Mouse (Mus musculus): ENCODE measurements around the gene Syngr1. TPM values are rescaled to one million over a fixed set of nuclear protein-coding genes. Genes with fewer than 3 reads are reported as not detected.

The Syngr1 gene
- polyA plus RNA-seq, 1 experiment from 2014 or later = 10.5 TPM

DNA sequence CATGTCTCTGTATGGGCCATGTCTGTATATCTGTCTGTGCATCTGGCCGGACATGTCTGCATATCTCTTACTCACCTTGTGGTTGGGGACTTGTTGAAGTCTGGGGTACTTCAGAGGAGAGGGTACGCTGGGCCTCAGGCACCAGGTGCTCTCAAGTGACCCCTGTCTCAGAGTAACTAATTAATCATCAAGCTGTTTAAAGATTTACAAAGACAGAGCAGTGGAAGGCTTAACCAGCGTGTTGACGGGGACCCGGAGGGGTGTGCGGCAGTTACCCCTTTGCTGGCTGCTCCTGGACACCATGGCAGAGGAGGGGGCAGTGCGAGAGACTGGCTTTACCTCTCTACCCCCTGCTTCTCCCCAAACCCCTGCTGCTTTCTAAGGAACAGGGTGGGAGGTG, 31.5 kb upstream of the Syngr1 start:
- no peak overlapping the region for H3K27ac ChIP-seq
- H3K27me3 ChIP-seq (ENCODE audit: poor library complexity, severe bottlenecking) = no peaks in the 10 kb centered on the region
- no peak overlapping the region for H3K4me3 ChIP-seq
- 90% methylated on average over 7 of the region's 7 CpGs for WGBS
- peaks cover 40% of the 10 kb centered on the region for H3K4me1 ChIP-seq
- no peaks in the 10 kb centered on the region for H3K9me3 ChIP-seq
- H3K36me3 ChIP-seq (replicated peaks) = no peaks in the 10 kb centered on the region
- no peak for DNase-seq (ENCODE audit: extremely low spot score, low spot score)

DNA sequence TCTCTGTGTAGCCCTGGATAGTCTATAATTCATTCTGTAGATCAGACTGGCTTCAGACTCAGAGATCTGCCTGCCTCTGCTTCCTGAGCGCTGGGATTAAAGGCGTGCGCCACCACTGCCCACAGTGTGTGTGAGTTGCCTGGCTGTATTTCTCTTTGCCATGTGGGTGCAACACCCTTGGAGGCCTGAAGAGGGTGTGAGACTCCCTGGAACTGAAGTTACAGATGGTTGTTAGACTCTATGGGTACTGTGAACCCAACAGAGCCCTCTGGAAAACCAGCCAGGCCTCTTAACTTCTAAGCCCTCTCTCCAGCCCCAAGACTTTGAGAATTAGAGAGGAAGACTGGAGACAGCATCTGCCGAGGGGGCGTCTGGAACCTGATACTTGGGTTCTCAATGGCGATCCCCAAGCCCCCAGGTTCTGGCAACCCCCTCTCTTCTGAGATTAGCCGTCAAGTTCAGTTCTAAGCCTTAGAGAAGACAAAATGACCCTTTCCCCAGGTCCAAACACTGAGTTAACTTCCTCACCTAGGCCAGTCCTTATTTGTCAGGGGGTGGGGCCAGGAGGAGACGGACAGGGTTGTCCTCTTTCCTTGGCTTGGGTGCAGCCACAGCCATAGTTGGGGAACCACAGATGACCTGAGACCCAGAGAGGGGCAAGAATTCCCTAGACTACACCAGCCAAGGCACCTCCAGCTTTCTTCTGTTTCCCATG, 30.6 kb upstream of the Syngr1 start:
- WGBS = 94% methylated on average over 8 of the region's 8 CpGs
- H3K27ac ChIP-seq = no peak overlapping the region
- no peaks in the 10 kb centered on the region for H3K36me3 ChIP-seq (replicated peaks)
- H3K27me3 ChIP-seq (ENCODE audit: poor library complexity, severe bottlenecking) = no peaks in the 10 kb centered on the region
- no peak for DNase-seq (ENCODE audit: extremely low spot score, low spot score)
- H3K4me3 ChIP-seq = no peak overlapping the region
- no peaks in the 10 kb centered on the region for H3K9me3 ChIP-seq
- peaks cover 37% of the 10 kb centered on the region for H3K4me1 ChIP-seq

- no peak overlapping the region for H3K4me3 ChIP-seq
- no peak overlapping the region for H3K27ac ChIP-seq
- peaks cover 31% of the 10 kb centered on the region for H3K4me1 ChIP-seq
- no peaks in the 10 kb centered on the region for H3K36me3 ChIP-seq (replicated peaks)
- no peaks in the 10 kb centered on the region for H3K9me3 ChIP-seq
- H3K27me3 ChIP-seq (ENCODE audit: poor library complexity, severe bottlenecking) = no peaks in the 10 kb centered on the region
- DNase-seq (ENCODE audit: extremely low spot score, low spot score) = no peak
- WGBS = 90% methylated on average over 4 of the region's 4 CpGs
These were observed 30.0 kb upstream of the Syngr1 start for GRCm38 (mm10) chr15:80061071-80061550.

DNA sequence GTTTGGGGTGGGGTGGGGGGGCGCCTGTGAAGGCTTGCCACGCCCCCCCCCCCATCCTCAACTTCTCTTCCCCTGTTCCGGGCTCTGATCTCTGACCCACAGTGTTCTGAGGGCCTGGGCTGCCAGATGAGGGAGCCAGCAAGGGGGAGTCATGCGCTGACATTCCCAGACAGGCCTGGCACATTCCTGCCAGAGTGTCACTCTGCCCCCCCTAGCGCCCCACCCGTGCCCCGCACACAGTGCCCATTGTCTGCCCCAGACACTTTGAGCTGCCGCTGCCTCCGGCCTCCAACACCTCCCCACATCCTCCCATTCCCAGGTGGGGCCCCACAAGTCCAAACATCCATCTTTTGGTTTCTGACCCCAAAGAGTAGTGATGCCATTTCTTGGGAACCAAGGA, 28.8 kb upstream of the Syngr1 start:
- WGBS = 75% methylated on average over 8 of the region's 9 CpGs
- H3K27me3 ChIP-seq (ENCODE audit: poor library complexity, severe bottlenecking) = no peaks in the 10 kb centered on the region
- H3K27ac ChIP-seq = no peak overlapping the region
- H3K4me1 ChIP-seq = peaks cover 26% of the 10 kb centered on the region
- H3K9me3 ChIP-seq = no peaks in the 10 kb centered on the region
- no peak overlapping the region for H3K4me3 ChIP-seq
- DNase-seq (ENCODE audit: extremely low spot score, low spot score) = no peak
- H3K36me3 ChIP-seq (replicated peaks) = no peaks in the 10 kb centered on the region

DNA sequence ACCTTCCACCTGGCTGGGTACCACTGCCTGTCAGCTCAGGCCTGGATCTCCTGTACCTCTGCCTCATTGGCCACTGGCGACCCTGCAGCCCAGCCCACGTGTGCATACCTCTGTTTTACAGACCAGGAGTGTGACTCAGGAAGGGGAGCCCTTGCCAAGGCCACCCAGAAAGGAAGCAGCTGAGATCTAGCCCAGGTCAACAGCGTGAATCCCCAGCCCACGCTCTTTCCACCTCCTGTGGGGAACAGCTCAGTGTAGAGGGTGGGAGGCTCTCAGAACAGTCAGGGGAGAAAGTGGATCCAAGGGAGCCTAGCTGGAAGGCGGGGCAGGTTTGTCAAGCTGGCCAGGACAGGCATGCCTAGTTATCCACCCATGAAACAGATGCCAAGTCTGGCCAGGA, 28.3 kb upstream of the Syngr1 start:
- Histone ChIP-seq H3K9me3 (no peaks in the 10 kb centered on the region), H3K27ac (no peak overlapping the region), H3K4me1 (peaks cover 30% of the 10 kb centered on the region), H3K27me3 (ENCODE audit: poor library complexity, severe bottlenecking) (no peaks in the 10 kb centered on the region), H3K4me3 (no peak overlapping the region), H3K36me3 (replicated peaks) (no peaks in the 10 kb centered on the region)
- WGBS = 38% methylated on average over 5 of the region's 5 CpGs
- DNase-seq (ENCODE audit: extremely low spot score, low spot score) = no peak

- Histone ChIP-seq H3K27me3 (ENCODE audit: poor library complexity, severe bottlenecking) (no peaks in the 10 kb centered on the region), H3K27ac (no peak overlapping the region), H3K4me3 (no peak overlapping the region), H3K9me3 (no peaks in the 10 kb centered on the region), H3K4me1 (peaks cover 31% of the 10 kb centered on the region), H3K36me3 (replicated peaks) (no peaks in the 10 kb centered on the region)
- WGBS = 72% methylated on average over 5 of the region's 5 CpGs
- no peak for DNase-seq (ENCODE audit: extremely low spot score, low spot score)
These were observed 26.2 kb upstream of the Syngr1 start for GRCm38 (mm10) chr15:80064965-80065364.

DNA sequence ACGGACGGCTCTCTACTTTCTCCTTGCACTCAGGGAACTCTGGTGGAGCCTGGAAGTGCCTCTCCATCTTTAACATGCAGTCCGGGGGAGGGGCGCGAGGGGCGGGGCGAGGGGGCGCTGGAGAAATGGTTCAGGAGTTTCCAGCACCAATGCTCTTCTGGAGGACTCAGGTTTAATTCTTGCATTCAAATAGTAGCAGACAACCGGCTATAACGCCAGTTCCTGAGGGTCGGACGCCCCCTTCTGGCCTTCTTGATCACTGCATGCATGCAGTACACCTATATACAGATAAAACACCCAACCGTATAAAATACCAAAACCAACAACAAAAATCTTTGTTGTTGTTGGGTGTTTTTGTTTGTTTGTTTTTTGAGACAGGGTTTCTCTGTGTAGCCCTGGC, 25.7 kb upstream of the Syngr1 start:
- Histone ChIP-seq H3K4me3 (no peak overlapping the region), H3K27ac (no peak overlapping the region), H3K9me3 (no peaks in the 10 kb centered on the region), H3K36me3 (replicated peaks) (no peaks in the 10 kb centered on the region), H3K4me1 (peaks cover 35% of the 10 kb centered on the region), H3K27me3 (ENCODE audit: poor library complexity, severe bottlenecking) (no peaks in the 10 kb centered on the region)
- DNase-seq (ENCODE audit: extremely low spot score, low spot score) = peak; percentile 46
- 13% methylated on average over 13 of the region's 13 CpGs for WGBS

DNA sequence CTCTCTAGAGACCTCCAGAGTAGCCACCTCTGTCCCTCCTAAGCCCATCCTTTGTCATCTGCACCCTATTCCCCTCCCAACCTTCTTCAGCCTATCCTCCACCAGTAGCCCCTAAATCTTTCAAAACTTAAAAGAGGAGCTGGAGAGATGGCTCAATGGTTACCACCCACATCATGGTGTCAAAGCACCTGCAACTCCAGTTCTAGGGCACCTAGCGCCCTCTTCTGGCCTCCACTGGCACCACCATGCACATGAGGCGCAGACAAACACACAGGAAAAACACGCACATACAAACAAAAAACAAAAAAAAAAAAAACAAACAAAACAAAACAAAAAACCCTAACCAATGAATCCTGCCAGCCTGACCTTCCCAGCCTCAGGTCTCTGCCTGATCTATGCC, 24.6 kb upstream of the Syngr1 start:
- no peaks in the 10 kb centered on the region for H3K36me3 ChIP-seq (replicated peaks)
- no peak overlapping the region for H3K4me3 ChIP-seq
- no peak for DNase-seq (ENCODE audit: extremely low spot score, low spot score)
- H3K9me3 ChIP-seq = no peaks in the 10 kb centered on the region
- 59% methylated on average over 3 of the region's 3 CpGs for WGBS
- no peaks in the 10 kb centered on the region for H3K27me3 ChIP-seq (ENCODE audit: poor library complexity, severe bottlenecking)
- no peak overlapping the region for H3K27ac ChIP-seq
- H3K4me1 ChIP-seq = peaks cover 35% of the 10 kb centered on the region

GRCm38 (mm10) chr15:80069171-80069570, 22.0 kb upstream of the Syngr1 start:
- H3K27me3 ChIP-seq (ENCODE audit: poor library complexity, severe bottlenecking) = no peaks in the 10 kb centered on the region
- WGBS = 60% methylated on average over 4 of the region's 4 CpGs
- DNase-seq (ENCODE audit: extremely low spot score, low spot score) = no peak
- peaks cover 26% of the 10 kb centered on the region for H3K4me1 ChIP-seq
- no peak overlapping the region for H3K4me3 ChIP-seq
- no peaks in the 10 kb centered on the region for H3K36me3 ChIP-seq (replicated peaks)
- H3K27ac ChIP-seq = no peak overlapping the region
- H3K9me3 ChIP-seq = no peaks in the 10 kb centered on the region

DNA sequence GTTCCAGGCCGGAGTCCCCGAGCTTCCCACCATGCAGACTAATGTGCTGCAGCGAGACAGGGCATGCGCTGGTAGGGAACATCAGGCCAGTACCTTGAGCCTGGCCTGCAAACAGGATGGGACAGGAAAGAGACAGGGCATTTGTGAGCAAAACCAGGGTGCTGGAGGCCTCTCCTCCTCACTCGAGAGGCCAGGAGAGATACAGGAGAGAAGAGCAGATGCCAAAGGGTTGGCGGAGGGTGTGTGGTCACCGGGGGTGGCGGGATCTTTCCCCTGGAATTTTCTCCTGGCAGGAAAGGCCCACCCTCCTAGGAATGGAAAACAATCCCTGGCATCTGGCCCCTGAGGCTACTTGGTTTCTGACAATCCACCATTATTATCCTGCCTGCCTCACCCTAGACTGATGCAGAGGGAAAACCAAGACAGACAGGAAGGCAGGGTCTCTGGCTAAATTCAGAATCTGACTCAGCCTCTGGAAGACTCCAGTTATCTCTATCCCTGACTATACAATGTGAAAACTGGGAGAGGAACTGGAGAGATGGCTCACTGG, 21.0 kb upstream of the Syngr1 start:
- no peaks in the 10 kb centered on the region for H3K36me3 ChIP-seq (replicated peaks)
- no peak for DNase-seq (ENCODE audit: extremely low spot score, low spot score)
- WGBS = 57% methylated on average over 8 of the region's 8 CpGs
- H3K27me3 ChIP-seq (ENCODE audit: poor library complexity, severe bottlenecking) = no peaks in the 10 kb centered on the region
- H3K27ac ChIP-seq = no peak overlapping the region
- no peaks in the 10 kb centered on the region for H3K9me3 ChIP-seq
- no peak overlapping the region for H3K4me3 ChIP-seq
- peaks cover 26% of the 10 kb centered on the region for H3K4me1 ChIP-seq

DNA sequence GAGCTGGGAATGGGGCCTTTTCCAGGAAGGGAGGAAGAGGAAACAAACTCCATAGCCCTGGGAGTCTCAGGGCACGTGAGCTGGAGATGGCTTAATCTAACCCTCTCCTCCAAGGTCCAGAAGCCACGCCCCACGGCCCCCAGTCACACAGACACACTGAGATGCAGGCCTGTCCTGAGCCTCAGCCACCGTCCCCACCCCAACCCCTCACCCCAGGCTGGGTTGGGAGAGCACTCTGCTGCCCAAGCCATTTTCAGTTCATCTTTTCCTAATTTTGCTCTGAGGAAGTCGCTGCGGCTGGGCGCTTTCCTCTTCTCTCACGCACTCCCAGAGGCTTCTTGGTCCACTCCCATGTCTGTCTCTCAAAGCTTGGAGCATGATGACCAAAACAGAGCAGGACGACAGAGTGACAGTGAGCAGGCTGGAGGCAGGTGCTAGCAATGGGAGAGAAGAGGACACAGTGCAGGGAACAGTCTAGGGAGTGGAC, 19.1 kb upstream of the Syngr1 start:
- peaks cover 38% of the 10 kb centered on the region for H3K4me1 ChIP-seq
- 41% methylated on average over 9 of the region's 9 CpGs for WGBS
- H3K27me3 ChIP-seq (ENCODE audit: poor library complexity, severe bottlenecking) = no peaks in the 10 kb centered on the region
- no peak overlapping the region for H3K4me3 ChIP-seq
- no peak overlapping the region for H3K27ac ChIP-seq
- no peak for DNase-seq (ENCODE audit: extremely low spot score, low spot score)
- H3K9me3 ChIP-seq = no peaks in the 10 kb centered on the region
- peaks cover 8% of the 10 kb centered on the region for H3K36me3 ChIP-seq (replicated peaks)

- 81% methylated on average over 7 of the region's 7 CpGs for WGBS
- H3K27ac ChIP-seq = no peak overlapping the region; the same call in 1 of the 2 replicates
- H3K9me3 ChIP-seq = no peaks in the 10 kb centered on the region
- no peak overlapping the region for H3K4me3 ChIP-seq
- H3K27me3 ChIP-seq (ENCODE audit: poor library complexity, severe bottlenecking) = no peaks in the 10 kb centered on the region
- no peak for DNase-seq (ENCODE audit: extremely low spot score, low spot score)
- peaks cover 32% of the 10 kb centered on the region for H3K4me1 ChIP-seq
- H3K36me3 ChIP-seq (replicated peaks) = peaks cover 15% of the 10 kb centered on the region
These were observed 18.4 kb upstream of the Syngr1 start for GRCm38 (mm10) chr15:80072579-80073255.

GRCm38 (mm10) chr15:80073256-80073621, 17.9 kb upstream of the Syngr1 start:
- 95% methylated on average over 1 of the region's 1 CpGs for WGBS
- Histone ChIP-seq H3K4me3 (no peak overlapping the region), H3K27ac (no peak overlapping the region), H3K9me3 (no peaks in the 10 kb centered on the region), H3K36me3 (replicated peaks) (peaks cover 20% of the 10 kb centered on the region), H3K4me1 (peaks cover 32% of the 10 kb centered on the region), H3K27me3 (ENCODE audit: poor library complexity, severe bottlenecking) (no peaks in the 10 kb centered on the region)
- no peak for DNase-seq (ENCODE audit: extremely low spot score, low spot score)

All from forebrain, embryonic 10.5 days (tissue).